Mouse (Mus musculus) WW6 (cell line): ENCODE results near the gene Trnau1ap.
A peak's percentile ranks its signal among the peaks of the same experiment; 100 is the strongest.

Experiments
- DNase-seq: peaks from one replicate; pipeline ENCODE4 v3.0.0-alpha.2; 2013; ENCODE audit warnings: low read depth, low spot score

The Trnau1ap gene

DNA sequence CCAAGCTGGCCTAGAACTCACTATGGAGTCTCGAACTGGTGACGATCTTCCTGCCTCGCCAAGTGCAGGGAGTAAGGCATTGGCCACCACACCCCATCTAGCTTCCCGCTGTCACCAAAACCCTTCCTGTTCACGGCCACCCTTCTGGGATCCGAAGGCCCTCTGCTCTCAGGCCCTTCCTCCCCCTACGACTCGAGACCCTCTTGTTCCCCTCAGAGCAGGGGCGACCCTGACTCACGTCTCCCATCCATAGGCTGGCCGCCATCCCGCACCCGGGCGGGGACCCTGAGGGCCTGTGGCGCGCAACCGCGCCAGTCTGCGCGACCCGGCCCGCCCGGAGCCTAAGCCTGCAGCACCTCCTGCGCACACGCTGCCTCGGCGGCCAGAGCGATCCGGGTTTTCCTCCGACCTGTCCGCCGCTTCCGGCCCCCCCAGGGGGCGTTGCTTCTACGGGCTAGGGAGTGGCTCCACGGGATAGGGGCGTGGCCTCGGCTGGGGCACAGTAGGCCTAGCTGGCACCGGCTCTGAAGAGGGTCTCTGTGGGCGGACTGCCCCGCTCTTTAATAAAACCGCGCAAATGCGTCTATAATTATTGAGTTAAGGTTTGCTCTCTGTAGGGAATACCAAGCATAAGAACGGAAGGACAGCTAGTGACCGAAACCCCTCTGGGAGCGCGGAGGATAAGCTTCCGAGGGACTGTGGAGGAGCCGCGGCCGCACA lies at the start of gene Trnau1ap:
Gene Trnau1ap, minus strand, starts transcription at position 424 of the 720 bp plus-strand sequence.
- DNase-seq, result peak; percentile 89

DNA sequence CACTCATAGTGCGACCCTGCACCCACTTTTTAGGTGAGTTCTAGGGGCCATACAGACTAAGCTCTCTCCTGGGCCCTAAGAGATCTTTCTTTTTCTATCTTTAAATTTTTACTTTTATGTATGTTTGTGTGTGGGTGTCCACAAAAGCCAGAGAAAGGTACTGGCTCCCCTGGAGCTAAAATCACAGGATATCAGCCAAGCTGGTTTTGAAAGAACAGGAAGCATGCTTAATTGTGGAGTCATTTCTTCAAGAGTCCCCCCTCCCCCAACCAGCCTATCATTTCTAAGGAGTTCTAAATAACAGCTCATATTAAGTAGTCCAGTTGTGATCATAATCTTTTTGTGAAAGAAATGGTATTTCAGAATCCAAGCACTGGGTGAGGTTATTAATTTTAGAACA lies 44.5 kb upstream of the Trnau1ap start:
- no peak for DNase-seq

DNA sequence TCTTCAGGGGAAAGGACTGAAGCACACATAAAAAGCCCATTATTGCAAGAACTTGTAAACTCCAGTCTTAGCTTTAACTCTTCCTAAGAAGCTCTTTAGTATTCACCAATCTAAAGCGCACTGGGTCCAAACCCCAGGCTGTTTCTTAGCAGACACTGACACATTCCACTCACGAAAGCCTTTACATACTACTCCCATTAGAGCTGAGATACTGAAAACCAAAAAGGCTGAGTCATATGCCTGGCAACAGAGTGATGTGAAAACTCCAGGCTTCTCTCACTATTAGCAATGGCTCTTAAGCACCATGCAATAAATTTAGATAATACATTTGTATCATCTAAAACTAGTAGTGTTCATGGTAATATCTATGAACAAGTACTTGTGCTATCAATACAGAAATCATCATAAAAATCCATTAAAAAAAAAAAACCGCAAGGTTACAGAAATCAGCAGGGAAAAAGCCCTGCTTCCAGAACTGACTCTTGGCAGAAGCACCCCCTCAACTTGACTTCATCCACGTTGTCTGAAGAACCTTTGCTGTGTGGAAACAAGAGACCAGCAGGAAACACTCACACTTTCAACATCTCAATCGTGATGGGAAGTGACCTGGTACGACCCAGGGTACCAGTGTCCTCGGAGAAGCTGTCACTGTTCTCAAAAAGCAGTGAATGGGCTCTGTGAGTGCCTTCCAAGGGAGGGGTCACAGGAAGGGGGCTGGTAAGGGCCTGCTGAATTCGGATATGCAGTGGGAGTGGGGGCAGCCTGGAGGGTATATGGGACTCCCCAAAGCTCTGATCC lies 40.8 kb upstream of the Trnau1ap start:
- DNase-seq, result no peak

DNA sequence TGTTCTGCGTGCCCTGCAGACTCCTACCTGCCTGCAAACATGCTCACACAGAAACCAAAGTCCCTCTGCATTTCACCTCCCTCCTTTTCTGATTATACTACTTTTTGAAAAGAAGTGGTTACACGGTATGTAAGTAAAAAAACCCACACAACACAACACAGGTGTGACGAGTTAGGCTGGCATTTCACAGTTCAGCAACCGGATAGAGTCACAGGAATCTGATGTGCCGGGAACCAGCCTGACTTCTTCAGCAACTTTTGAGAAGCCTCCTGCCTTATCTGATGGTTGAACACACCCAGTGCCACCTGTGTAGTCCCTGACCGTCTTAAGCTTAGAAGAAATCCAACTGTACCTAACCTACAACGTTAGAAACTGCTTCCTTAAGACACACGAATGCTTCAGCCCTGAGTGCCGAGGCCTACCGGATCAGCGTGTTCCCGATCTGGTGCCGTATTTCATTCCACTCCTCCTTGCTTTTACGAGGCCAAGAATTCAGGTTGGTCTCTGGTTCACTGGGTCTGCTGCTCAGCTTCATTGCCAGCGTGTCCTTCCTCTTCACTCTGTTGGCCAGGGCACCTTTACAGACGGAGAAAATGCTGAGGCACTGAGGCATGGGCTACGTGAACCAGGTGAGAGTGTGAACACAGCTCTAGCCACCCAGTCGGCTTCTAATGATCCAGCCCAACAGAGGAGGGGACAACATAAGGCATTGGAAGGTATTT lies 38.3 kb upstream of the Trnau1ap start:
- no peak for DNase-seq

DNA sequence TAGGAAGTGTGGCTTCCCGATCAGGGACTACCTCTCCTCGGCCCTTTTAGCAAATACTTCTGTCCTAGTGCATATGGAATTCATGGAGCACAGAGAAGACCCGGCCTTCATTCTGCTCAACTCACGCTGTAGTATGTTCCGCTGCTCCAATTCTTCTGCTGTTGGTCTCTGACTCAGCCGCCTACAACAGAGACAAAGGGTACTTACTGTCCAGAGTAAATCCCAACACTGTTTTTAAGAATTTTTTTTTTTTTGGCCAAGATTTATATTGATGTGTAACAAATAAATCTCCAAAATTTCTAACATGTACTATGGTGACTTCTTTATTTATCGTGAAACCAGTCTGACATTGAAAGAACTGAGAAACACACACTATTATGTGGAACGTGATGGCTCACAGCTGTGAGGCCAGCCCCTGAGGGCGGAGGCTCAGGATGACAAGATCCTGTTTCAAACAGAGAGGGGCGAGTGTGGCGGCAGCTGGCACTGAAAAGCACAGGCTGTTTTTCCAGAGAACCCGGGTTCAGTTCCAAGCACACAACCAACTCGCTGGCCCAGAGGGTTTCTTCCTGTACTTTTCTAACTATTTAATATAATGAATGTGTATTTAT lies 36.2 kb upstream of the Trnau1ap start:
- no peak for DNase-seq

DNA sequence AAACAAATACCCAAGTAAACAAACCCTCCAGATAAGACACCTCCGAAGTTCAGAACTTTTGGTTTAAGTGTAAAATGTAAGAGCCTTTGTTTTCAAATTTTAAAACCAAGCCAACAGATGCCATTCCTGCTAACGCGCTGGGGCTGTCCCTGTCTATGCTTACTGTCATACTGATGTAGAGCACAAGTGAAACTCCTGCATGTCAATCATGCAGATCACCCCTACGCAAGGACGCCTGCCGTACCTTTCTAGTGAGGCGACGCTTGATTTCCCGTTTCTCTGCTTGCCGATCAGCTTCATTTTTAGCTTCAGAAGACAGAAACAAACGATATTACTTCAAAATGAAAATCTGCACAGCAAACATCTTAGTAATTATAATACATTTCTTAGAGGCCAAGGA lies 34.1 kb upstream of the Trnau1ap start:
- no peak for DNase-seq

DNA sequence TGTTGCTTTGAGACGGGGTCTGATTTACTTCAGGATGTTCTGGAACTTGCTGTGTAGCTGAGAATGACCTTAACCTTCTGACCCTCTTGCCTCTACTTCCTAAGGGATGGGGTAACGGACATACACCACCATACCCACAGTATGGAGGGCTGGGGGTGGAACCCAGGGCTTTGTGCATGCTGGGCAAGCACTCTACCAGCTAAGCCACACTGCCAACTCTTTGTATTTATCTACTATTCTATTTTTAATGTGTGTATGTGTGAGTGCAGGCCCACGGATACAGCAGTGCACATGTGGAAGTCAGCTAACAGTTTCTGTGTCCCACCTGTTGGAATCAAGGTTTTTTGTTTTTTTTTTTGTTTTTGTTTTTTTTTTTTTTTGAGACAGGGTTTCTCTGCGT lies 30.2 kb upstream of the Trnau1ap start:
- no peak for DNase-seq

DNA sequence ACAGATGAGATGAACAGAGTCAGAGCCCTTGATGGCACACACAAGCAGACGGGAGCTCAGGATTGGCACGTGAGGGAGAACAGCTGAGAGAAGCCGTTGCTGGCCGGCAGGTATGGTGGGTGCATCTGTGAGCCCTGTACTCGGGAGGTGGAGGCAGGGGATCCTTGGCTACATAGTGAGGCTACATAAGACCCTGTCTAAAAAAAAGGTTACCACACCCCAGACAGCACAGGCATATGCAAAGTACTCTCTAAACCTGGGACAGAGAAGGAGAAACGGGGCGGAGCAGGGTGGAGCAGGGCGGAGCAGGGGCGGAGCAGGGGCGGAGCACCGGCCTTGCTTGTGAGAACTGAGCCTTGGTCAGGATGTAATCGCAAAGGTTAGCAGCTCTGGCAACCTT lies 26.8 kb upstream of the Trnau1ap start:
- no peak for DNase-seq

DNA sequence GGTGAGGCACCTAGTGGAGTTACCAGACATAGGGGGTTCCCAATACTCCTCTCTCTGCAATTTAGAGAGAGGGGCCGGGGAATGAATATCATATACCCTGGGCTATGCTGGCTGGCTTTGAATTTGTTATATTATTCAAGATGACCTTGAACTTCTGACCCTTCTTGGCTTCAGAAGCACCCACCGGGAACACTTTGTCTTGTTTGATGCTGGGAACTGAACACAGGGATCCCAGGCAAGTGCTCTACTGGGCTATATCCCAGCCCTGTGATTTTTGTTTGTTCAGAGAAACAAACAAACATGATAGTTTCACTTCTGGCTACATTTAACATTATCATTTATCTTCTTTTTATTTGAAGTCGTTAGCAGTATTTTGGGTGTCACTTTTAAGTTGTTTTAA lies 26.1 kb upstream of the Trnau1ap start:
- DNase-seq, result no peak

DNA sequence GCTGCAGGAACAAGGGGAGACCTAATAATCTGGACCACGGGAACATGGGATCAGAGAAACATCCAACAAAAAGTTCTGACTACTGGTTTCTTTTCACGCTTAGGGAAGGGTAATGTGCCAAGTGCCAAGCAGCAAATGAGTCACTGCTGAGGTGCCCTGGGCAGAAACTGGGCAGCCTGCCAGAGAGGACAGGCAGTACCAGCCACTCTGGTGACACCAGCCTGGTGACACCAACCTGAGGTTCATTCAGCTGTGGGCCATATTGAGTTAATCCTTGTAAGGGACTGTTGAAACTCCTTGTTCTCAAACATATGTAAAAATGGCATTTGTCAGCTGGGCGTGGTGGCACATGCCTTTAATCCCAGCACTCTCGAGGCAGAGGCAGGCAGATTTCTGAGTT lies 25.2 kb upstream of the Trnau1ap start:
- DNase-seq, result no peak

DNA sequence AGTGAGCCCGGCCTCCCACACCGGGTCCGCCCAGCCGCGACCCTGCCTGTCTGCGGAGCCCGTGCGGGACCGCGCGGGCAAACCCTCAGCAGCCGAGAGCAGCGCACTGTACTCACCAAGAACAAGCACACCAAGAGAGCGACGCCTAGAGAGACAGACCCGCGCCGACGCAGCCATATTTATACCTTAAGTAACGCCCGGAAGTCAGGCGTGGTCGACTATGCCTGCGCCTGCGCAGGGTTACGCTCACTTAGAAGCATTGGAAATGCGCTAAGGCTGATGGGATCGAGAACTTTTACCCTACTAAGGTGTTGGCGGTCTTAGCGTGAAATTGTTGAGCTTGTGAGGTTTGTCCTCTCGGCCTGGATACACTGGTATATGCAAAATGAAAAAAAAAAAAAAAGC lies 24.1 kb upstream of the Trnau1ap start, which contains the start of gene Rcc1:
Gene Rcc1, minus strand, starts transcription at position 125 of the 405 bp plus-strand sequence.
- peak; percentile 71 for DNase-seq

DNA sequence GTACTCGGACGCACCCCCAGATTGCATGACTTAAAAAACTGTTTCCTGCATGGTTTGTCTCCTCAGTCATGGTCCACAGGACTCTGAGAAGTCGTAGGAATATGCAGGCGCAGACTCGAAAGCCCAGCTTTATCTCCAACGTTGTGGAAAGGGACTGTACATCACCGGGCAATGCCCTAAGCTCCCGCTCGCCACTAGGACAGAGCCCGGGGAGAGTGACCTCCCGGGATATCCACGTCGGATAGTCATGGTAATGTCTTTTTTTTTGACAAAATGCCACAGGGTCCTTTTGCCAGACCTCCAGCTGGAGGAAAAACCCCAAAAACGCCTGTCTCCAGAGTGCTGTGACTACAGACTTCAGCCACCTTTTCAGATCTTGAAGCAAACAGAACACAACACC lies 23.4 kb upstream of the Trnau1ap start:
- DNase-seq, result no peak

DNA sequence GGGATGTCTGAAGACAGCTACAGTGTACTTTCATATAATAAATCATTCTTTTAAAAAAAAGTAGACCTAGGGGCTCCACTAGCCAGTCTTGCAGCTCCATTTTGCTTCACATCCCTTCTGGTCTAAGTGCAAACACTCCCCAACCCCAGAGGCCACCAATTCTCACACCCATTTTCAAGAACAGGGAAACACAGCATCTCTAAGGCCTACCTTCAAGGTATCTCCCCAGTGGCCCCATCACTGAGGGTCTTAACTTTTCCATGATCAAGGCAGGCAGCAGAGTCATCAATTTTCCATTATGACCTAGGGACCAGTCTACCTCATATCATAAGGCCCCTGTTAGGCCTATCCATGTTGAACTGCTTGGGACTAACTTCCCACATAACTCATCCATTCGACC lies 22.1 kb upstream of the Trnau1ap start:
- no peak for DNase-seq

DNA sequence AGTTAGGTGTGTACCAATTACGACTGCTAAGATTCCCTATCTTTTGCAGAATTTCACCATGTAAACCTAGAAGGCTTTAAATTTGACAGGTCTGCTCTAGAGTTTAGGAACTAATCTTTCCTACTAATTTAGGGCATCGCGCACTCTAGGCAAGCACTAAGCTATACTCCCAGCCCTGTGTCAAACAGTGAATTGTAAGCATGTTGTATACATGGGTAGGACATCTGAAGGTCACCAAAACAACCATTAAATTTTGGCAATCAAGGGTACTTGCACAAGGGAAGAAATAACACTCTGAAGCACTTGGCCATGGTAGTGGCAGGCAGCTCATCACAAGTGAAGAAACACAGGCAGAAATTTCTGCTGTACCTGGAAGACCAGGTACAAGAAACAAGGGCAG lies 21.5 kb upstream of the Trnau1ap start:
- no peak for DNase-seq

DNA sequence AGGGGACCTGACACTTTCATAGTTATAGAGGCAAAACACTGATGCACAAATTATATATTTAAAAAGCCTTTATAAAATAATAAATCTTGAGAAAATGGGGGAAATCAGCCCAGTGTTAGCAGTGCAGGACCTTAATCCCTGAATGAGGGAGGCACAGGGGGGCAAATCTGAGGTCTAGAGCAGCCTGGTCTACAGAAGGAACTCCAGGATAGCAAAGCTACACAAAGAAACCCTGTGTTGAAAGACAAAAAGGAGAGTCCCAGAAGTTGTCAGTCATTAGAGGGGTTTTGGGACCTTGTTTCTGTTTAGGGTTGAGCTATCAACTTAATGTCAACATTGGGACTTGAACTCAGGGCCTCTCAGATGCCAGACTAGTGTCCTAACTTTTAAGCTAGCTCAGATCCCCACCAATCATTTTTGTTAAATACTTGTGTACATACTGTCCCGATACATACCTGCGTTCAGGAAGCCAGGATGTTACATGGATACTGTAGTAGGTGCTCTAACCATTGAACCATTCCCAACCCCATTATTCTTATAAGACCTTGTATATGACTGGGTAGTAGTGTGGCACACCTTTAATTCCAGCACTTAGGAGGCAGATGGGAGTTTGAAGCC lies 20.9 kb upstream of the Trnau1ap start:
- DNase-seq, result peak; percentile 67

DNA sequence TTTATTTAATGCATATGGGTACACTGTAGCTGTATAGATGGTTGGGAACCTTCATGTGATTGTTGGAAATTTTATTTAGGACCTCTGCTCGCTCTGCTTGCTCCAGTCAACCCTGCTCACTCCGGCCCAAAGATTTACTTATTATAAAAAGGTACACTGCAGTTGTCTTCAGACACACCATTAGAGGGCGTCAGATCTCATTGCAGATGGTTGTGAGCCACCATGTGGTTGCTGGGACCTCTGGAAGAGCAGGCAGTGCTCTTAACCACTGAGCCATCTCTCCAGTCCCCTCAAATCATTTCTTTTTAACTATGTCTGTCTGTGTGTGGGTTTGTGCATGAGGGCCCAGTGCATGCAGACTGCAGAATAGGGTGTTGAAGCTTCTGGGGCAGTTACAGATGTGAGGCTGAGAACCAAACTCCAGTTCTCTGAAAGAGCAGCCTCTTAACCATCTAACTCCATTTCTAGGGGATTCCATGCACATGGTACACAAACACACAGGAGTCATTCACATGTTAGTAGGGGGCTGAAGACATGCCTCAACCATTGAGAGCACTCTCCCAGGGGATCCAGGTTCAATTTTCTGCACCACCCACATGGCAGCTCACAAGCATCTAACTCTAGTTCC lies 20.3 kb upstream of the Trnau1ap start:
- DNase-seq, result peak; percentile 67

DNA sequence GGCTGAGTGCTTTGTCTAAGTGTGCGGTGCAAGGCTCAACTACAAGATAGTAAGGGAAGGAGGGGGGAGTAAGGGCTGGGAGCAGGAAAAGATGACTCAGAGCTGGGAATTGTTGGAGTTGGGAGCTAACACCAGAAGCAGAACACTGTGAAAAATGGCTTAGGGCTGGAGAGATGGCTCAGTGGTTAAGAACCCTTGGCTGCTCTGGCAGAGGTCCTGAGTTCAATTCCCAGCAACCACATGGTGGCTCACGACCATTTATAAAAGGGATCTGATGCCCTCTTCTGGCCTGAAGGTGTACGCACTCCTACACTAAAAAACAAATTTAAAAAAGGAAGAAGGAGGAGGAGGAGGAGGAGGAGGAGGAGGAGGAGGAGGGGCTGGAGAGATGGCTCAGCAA lies 17.3 kb upstream of the Trnau1ap start:
- no peak for DNase-seq

DNA sequence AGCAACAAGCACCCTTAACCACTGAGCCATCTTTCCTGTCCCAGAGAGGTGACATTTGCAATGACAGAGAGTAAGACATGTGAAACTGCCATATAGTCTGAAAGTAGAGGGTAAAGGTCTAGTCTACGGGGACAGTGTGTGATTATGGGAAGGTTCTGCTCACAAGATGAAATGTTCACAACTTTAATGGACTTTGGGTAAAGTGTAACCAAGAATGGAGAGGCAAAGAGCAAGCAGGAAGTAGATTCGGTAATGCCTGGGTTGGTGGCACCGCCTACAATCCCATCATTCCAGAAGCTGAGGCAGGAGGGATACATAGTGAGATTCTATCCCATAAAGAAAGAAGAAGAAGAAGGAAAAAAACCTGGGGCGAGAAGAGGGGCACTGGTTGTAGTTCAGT lies 16.9 kb upstream of the Trnau1ap start:
- DNase-seq, result no peak

DNA sequence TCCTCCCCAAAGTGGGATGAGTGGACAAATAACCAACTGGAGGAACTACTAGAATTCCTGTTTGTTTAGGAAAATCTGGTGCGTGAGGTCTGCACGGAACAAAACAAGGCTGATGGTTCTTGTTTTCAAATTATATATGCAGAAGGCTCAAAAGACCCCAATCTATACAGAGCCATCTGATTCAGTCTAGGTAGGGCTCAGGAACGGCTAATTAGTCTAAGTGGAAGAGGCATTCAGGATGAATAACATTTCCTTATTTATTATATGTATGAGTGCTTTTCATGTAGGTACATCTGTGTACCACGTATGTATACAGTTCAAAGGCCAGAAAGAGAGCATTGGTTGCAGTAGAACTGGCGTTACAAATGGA lies 16.5 kb upstream of the Trnau1ap start:
- DNase-seq, result no peak

DNA sequence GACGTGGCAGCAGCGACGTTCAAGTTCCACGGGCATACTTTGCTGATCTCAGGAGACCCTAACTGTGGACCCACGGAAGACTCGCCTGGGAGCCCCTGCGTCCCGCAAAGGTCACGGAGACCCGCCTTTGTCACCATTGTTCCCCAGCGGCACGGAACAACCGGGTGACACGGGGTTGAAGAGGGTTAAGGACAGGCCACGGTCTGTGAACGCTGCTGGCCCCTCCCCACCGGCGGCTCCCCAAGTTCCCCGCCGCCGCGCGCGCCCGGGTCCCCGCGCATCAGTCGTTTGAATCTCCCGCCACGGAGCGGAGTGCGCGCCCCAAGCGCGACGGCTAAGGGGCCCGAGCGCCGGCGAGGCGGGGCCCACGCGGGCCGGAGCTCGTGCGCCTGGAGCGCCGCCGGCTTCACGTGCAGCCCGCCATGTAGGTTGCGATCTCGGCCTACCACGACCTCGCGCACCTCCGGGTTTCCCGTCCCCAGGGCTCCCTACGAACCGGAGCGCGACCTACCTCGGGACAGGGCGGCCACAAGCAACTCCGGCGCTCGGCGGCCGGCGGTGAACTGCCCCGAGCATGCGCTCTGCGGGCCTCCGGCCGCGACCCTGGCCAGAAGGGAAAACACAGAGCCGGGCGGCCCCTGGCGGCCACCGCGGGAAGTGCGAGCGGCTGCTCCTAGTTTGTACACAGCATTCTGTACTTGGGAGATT lies 16.0 kb upstream of the Trnau1ap start:
- DNase-seq, result peak; percentile 74
